Mouse (Mus musculus): ENCODE measurements around the gene Itga9. TPM values are rescaled to one million over a fixed set of nuclear protein-coding genes. Genes with fewer than 3 reads are reported as not detected.

Gene Itga9
- polyA plus RNA-seq, 1 experiment = 0.14 TPM

- no peak overlapping the region for H3K4me2 ChIP-seq (ENCODE audit: low read depth)
- TF ChIP-seq SRF (IDR thresholded peaks at IDR 0.05; ENCODE audit: control insufficient read depth, insufficient read length, low read depth) (no peak), TCF12 (IDR thresholded peaks at IDR 0.05; ENCODE audit: insufficient read depth, poor library complexity, severe bottlenecking) (no peak), USF1 (IDR thresholded peaks at IDR 0.05; ENCODE audit: low read depth) (no peak), REST (IDR thresholded peaks at IDR 0.05; ENCODE audit: insufficient read depth, insufficient read length) (no peak), MYOD1 (IDR thresholded peaks at IDR 0.05; ENCODE audit: control insufficient read depth in 1 of 3, insufficient read length in 2 of 3, low read depth in 2 of 3) (no peak), TCF3 (IDR thresholded peaks at IDR 0.05; ENCODE audit: insufficient read length, low read depth) (no peak)
- no peaks in the 10 kb centered on the region for H3K79me2 ChIP-seq (ENCODE audit: control insufficient read depth, insufficient read depth)
- peaks cover 8% of the 10 kb centered on the region for H3K27me3 ChIP-seq (ENCODE audit: control insufficient read depth, insufficient read depth, insufficient read length)
- no peak overlapping the region for H3K4me3 ChIP-seq
- H3ac ChIP-seq (ENCODE audit: control insufficient read depth, insufficient read length) = no peak overlapping the region
- no peaks in the 10 kb centered on the region for H3K36me3 ChIP-seq (ENCODE audit: control insufficient read depth, insufficient read depth)
Measured at GRCm38 (mm10) chr9:118814056-118814455, 207.6 kb downstream of the Itga9 start.

GRCm38 (mm10) chr9:118814461-118814860 is 208.0 kb downstream of the Itga9 start:
- Histone ChIP-seq H3K79me2 (ENCODE audit: control insufficient read depth, insufficient read depth) (no peaks in the 10 kb centered on the region), H3K4me2 (ENCODE audit: low read depth) (no peak overlapping the region), H3K4me3 (no peak overlapping the region), H3K27me3 (ENCODE audit: control insufficient read depth, insufficient read depth, insufficient read length) (peaks cover 8% of the 10 kb centered on the region), H3ac (ENCODE audit: control insufficient read depth, insufficient read length) (no peak overlapping the region), H3K36me3 (ENCODE audit: control insufficient read depth, insufficient read depth) (no peaks in the 10 kb centered on the region)
- TF ChIP-seq CEBPB (IDR thresholded peaks at IDR 0.05; ENCODE audit: insufficient read depth, poor library complexity, severe bottlenecking) (no peak), SRF (IDR thresholded peaks at IDR 0.05; ENCODE audit: control insufficient read depth, insufficient read length, low read depth) (no peak), POLR2A (IDR thresholded peaks at IDR 0.05; ENCODE audit: insufficient read length, low read depth) (no peak), MAX (IDR thresholded peaks at IDR 0.05; ENCODE audit: low read depth) (no peak), MYOD1 (IDR thresholded peaks at IDR 0.05; ENCODE audit: control insufficient read depth in 1 of 3, insufficient read length in 2 of 3, low read depth in 2 of 3) (no peak), POLR2AphosphoS2 (IDR thresholded peaks at IDR 0.05; ENCODE audit: insufficient read length, low read depth) (no peak)

GRCm38 (mm10) chr9:118815543-118815942 is 209.1 kb downstream of the Itga9 start:
- TF ChIP-seq SRF (IDR thresholded peaks at IDR 0.05; ENCODE audit: control insufficient read depth, insufficient read length, low read depth) = no peak
- no peak for TF ChIP-seq POLR2AphosphoS2 (IDR thresholded peaks at IDR 0.05; ENCODE audit: insufficient read length, low read depth)
- no peak for TF ChIP-seq CEBPB (IDR thresholded peaks at IDR 0.05; ENCODE audit: insufficient read depth, poor library complexity, severe bottlenecking)
- no peak for TF ChIP-seq E2F4 (IDR thresholded peaks at IDR 0.05; ENCODE audit: insufficient read depth)
- no peak for TF ChIP-seq MYOD1 (IDR thresholded peaks at IDR 0.05; ENCODE audit: control insufficient read depth in 1 of 3, insufficient read length in 2 of 3, low read depth in 2 of 3)
- no peak for TF ChIP-seq TCF3 (IDR thresholded peaks at IDR 0.05; ENCODE audit: insufficient read length, low read depth)
- TF ChIP-seq POLR2A (IDR thresholded peaks at IDR 0.05; ENCODE audit: insufficient read length, low read depth) = no peak
- no peak for TF ChIP-seq MAX (IDR thresholded peaks at IDR 0.05; ENCODE audit: low read depth)
- no peak for TF ChIP-seq TCF12 (IDR thresholded peaks at IDR 0.05; ENCODE audit: insufficient read depth, poor library complexity, severe bottlenecking)
- TF ChIP-seq MYOG (IDR thresholded peaks at IDR 0.05; ENCODE audit: control insufficient read depth in 1 of 3, insufficient read depth in 1 of 3, insufficient read length in 2 of 3, low read depth in 2 of 3) = no peak
- no peak for TF ChIP-seq USF1 (IDR thresholded peaks at IDR 0.05; ENCODE audit: low read depth)
- no peak for TF ChIP-seq REST (IDR thresholded peaks at IDR 0.05; ENCODE audit: insufficient read depth, insufficient read length)
- no peak overlapping the region for H3ac ChIP-seq (ENCODE audit: control insufficient read depth, insufficient read length)

GRCm38 (mm10) chr9:118818508-118818907 is 212.0 kb downstream of the Itga9 start:
- Histone ChIP-seq H3K79me2 (ENCODE audit: control insufficient read depth, insufficient read depth) (no peaks in the 10 kb centered on the region), H3K36me3 (ENCODE audit: control insufficient read depth, insufficient read depth) (no peaks in the 10 kb centered on the region), H3K4me3 (no peak overlapping the region), H3K4me2 (ENCODE audit: low read depth) (no peak overlapping the region), H3K27me3 (ENCODE audit: control insufficient read depth, insufficient read depth, insufficient read length) (peaks cover 12% of the 10 kb centered on the region), H3ac (ENCODE audit: control insufficient read depth, insufficient read length) (no peak overlapping the region)
- TF ChIP-seq TCF3 (IDR thresholded peaks at IDR 0.05; ENCODE audit: insufficient read length, low read depth) = no peak
- TF ChIP-seq MYOG (IDR thresholded peaks at IDR 0.05; ENCODE audit: control insufficient read depth in 1 of 3, insufficient read depth in 1 of 3, insufficient read length in 2 of 3, low read depth in 2 of 3) = no peak

More at GRCm38 (mm10) chr9:118815543-118815942, 209.1 kb downstream of the Itga9 start:
- H3K4me3 ChIP-seq = no peak overlapping the region
- H3K4me2 ChIP-seq (ENCODE audit: low read depth) = no peak overlapping the region
- H3K79me2 ChIP-seq (ENCODE audit: control insufficient read depth, insufficient read depth) = no peaks in the 10 kb centered on the region
- no peaks in the 10 kb centered on the region for H3K36me3 ChIP-seq (ENCODE audit: control insufficient read depth, insufficient read depth)
- peaks cover 8% of the 10 kb centered on the region for H3K27me3 ChIP-seq (ENCODE audit: control insufficient read depth, insufficient read depth, insufficient read length)

GRCm38 (mm10) chr9:118821220-118822185 is 215.0 kb downstream of the Itga9 start:
- Histone ChIP-seq H3K36me3 (ENCODE audit: control insufficient read depth, insufficient read depth) (no peaks in the 10 kb centered on the region), H3K27me3 (ENCODE audit: control insufficient read depth, insufficient read depth, insufficient read length) (peaks cover 3% of the 10 kb centered on the region), H3K4me2 (ENCODE audit: low read depth) (no peak overlapping the region), H3ac (ENCODE audit: control insufficient read depth, insufficient read length) (no peak overlapping the region), H3K79me2 (ENCODE audit: control insufficient read depth, insufficient read depth) (no peaks in the 10 kb centered on the region), H3K4me3 (no peak overlapping the region)
- no peak for TF ChIP-seq CEBPB (IDR thresholded peaks at IDR 0.05; ENCODE audit: insufficient read depth, poor library complexity, severe bottlenecking)
- TF ChIP-seq USF1 (IDR thresholded peaks at IDR 0.05; ENCODE audit: low read depth) = peak; percentile 3
- TF ChIP-seq SRF (IDR thresholded peaks at IDR 0.05; ENCODE audit: control insufficient read depth, insufficient read length, low read depth) = no peak
- no peak for TF ChIP-seq TCF3 (IDR thresholded peaks at IDR 0.05; ENCODE audit: insufficient read length, low read depth)
- no peak for TF ChIP-seq MYOG (IDR thresholded peaks at IDR 0.05; ENCODE audit: control insufficient read depth in 1 of 3, insufficient read depth in 1 of 3, insufficient read length in 2 of 3, low read depth in 2 of 3)
- no peak for TF ChIP-seq REST (IDR thresholded peaks at IDR 0.05; ENCODE audit: insufficient read depth, insufficient read length)
- TF ChIP-seq MYOD1 (IDR thresholded peaks at IDR 0.05; ENCODE audit: control insufficient read depth in 1 of 3, insufficient read length in 2 of 3, low read depth in 2 of 3) = no peak

Measured in myocyte (in vitro differentiated cells).